Mouse (Mus musculus): ENCODE measurements around the gene Clrn2.

DNA sequence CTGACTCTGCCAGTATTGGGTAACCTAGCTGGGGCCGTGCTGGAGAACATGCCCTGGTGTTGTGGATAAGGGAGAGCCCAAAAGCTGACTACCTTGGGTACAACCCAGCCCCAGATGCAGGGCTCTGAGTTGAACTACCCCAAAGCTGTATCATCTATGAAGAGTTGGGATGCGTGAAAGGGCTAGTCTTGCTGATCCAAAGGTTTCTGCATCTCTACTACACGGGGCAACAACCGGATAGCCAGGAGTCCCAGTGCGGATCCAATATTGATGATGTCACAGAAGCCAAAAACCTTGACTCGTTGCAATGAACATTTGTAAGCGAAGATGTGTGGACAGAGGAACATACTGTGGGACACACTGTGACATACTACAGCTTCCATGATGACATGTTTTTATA, 25.7 kb upstream of the Clrn2 start:
- TF ChIP-seq POLR2A (IDR thresholded peaks at IDR 0.05; ENCODE audit: borderline replicate concordance, low read depth, low read length) (no peak), CTCF (IDR thresholded peaks at IDR 0.05; ENCODE audit: low read depth, low read length) (no peak)
